Comparison of ENCODE assay signal across 11 mouse cellular contexts in genomic region chr9:58060677-58061667, GRCm38 (mm10). TPM values are rescaled to one million over a fixed set of nuclear protein-coding genes. Genes with fewer than 3 reads are reported as not detected.
DNase-seq lines count a peak whose midpoint lies in the region; ATAC-seq and TF ChIP-seq lines count a peak whose summit lies in the region.
"Had no signal": no experiment of that assay in that cellular context is flagged by ENCODE, and none has a peak within 500 bp of the region (broad histone marks: within the 10 kb centered on the region; RNA-seq: fewer than 3 reads in every experiment).

No protein-coding gene starts in this region.

- H3K4me3 ChIP-seq in liver, embryonic 13.5 days (replicated peaks) = no peak overlapping the region
- H3K4me3 ChIP-seq in olfactory bulb, adult 2 months (ENCODE audit: insufficient read depth, low read depth, low read length) = no peak overlapping the region
- H3K4me3 ChIP-seq: embryonic facial prominence, embryonic 13.5 days had no signal

- no peak overlapping the region for H3K4me2 ChIP-seq in liver, embryonic 13.5 days
- H3K4me2 ChIP-seq: embryonic facial prominence, embryonic 13.5 days had no signal

- TF ChIP-seq POLR2A in olfactory bulb, adult 2 months (IDR thresholded peaks at IDR 0.05; ENCODE audit: insufficient read depth, low read depth, low read length) = no peak

- DNase-seq in right cerebral cortex, postnatal 14 days = peak; percentile 32
- no peak for DNase-seq in right cerebral cortex, adult 2 months (ENCODE audit: low spot score in 2 of 2)
- peak; percentile 83 for DNase-seq in adrenal gland, postnatal 10 days
- peak; percentile 83 for DNase-seq in forelimb bud, embryonic 11.5 days (ENCODE audit: low read depth, low spot score)
- peak; percentile 16 for DNase-seq in liver, embryonic 13.5 days
- no peak for DNase-seq in cerebellum, adult 11-12 months
- DNase-seq in T-cell, adult 2 months (ENCODE audit: low spot score) = no peak

- ATAC-seq in liver, embryonic 13.5 days (ENCODE audit: low read depth) = no peak

- H3K27ac ChIP-seq in liver, embryonic 13.5 days = no peak overlapping the region
- H3K27ac ChIP-seq in olfactory bulb, adult 2 months (ENCODE audit: insufficient read depth, low read depth, low read length) = peak overlapping the region; percentile 69
- H3K27ac ChIP-seq: embryonic facial prominence, embryonic 13.5 days had no signal

- H3K9ac ChIP-seq in liver, embryonic 13.5 days = no peak overlapping the region
- H3K9ac ChIP-seq: embryonic facial prominence, embryonic 13.5 days had no signal

- WGBS in liver, embryonic 13.5 days (ENCODE audit: insufficient replicate concordance) = 6% methylated on average over 23 of the region's 23 CpGs
- WGBS in olfactory bulb, adult 2 months = 39% methylated on average over 23 of the region's 23 CpGs

- H3K9me3 ChIP-seq in liver, embryonic 13.5 days (replicated peaks) = no peaks in the 10 kb centered on the region
- H3K9me3 ChIP-seq: embryonic facial prominence, embryonic 13.5 days had no signal

- TF ChIP-seq CTCF in olfactory bulb, adult 2 months (IDR thresholded peaks at IDR 0.05; ENCODE audit: insufficient read depth, low read depth, low read length) = no peak

- no peaks in the 10 kb centered on the region for H3K36me3 ChIP-seq in liver, embryonic 13.5 days
- H3K36me3 ChIP-seq: embryonic facial prominence, embryonic 13.5 days had no signal

- H3K4me1 ChIP-seq in liver, embryonic 13.5 days (replicated peaks) = peaks cover 6% of the 10 kb centered on the region; the same call in 1 of the 2 replicates
- H3K4me1 ChIP-seq in olfactory bulb, adult 2 months (ENCODE audit: control insufficient read depth, insufficient read depth, low read length) = peaks cover 27% of the 10 kb centered on the region

- peaks cover 21% of the 10 kb centered on the region; the same call in 1 of the 2 replicates for H3K27me3 ChIP-seq in liver, embryonic 13.5 days

RNA-seq across cellular contexts. Expression of gene Stra6, which starts 2.6 kb away (rescaled TPM):
- total RNA-seq in adrenal gland, postnatal 10 days (2021) = 1 to 10 TPM; 1.1 to 1.3 TPM
- 0.05 and 0.35 TPM in 2 replicates for polyA plus RNA-seq in liver, embryonic 13.5 days (2015; fragmentation: Nextera tagmentation; extraction: Ambion mirVana)
- polyA plus RNA-seq in olfactory bulb, adult 2 months (2012; ENCODE audit: insufficient read depth, insufficient read length, low replicate concordance, missing spikeins) = not detected in 2 replicates
- total RNA-seq: liver, adult 2 months had no signal
- polyA plus RNA-seq: liver, adult 2 months had no signal

RNA-seq across cellular contexts. Expression of gene Cyp11a1, which starts 54.8 kb away (rescaled TPM):
- 1,000 to 10,000 TPM; 1,564 to 1,873 TPM for total RNA-seq in adrenal gland, postnatal 10 days (2021)
- polyA plus RNA-seq in liver, embryonic 13.5 days (2015; fragmentation: Nextera tagmentation; extraction: Ambion mirVana) = 0.41 and 0.46 TPM in 2 replicates
- polyA plus RNA-seq in olfactory bulb, adult 2 months (2012; ENCODE audit: insufficient read depth, insufficient read length, low replicate concordance, missing spikeins) = not detected in 2 replicates
- total RNA-seq: liver, adult 2 months had no signal
- polyA plus RNA-seq: liver, adult 2 months had no signal

RNA-seq across cellular contexts. Expression of gene Ccdc33, which starts 57.7 kb away (rescaled TPM):
- total RNA-seq in adrenal gland, postnatal 10 days (2021) = under 1 TPM in 1 of 2 experiments, not detected in 1; 0.12 TPM
- not detected in 2 replicates for polyA plus RNA-seq in liver, embryonic 13.5 days (2015; fragmentation: Nextera tagmentation; extraction: Ambion mirVana)
- not detected in 2 replicates for polyA plus RNA-seq in olfactory bulb, adult 2 months (2012; ENCODE audit: insufficient read depth, insufficient read length, low replicate concordance, missing spikeins)
- total RNA-seq: liver, adult 2 months had no signal
- polyA plus RNA-seq: embryonic facial prominence, embryonic 13.5 days; liver, adult 2 months; stomach, embryonic 16.5 days had no signal

Comparison
In these comparisons a context has a peak if more than half of its experiments do, and no peak if none do; other contexts are left out.
1. DNase-seq: peak in right cerebral cortex, postnatal 14 days (single experiment), adrenal gland, postnatal 10 days (single experiment), forelimb bud, embryonic 11.5 days (single experiment) and liver, embryonic 13.5 days (single experiment); none in right cerebral cortex, adult 2 months (0 of 2), cerebellum, adult 11-12 months (single experiment) and T-cell, adult 2 months (single experiment).